Mouse (Mus musculus) heart, embryonic 11.5 days (tissue): ENCODE results near the gene Lmo4. TPM values are rescaled to one million over a fixed set of nuclear protein-coding genes. Genes with fewer than 3 reads are reported as not detected.
A peak's percentile ranks its signal among the peaks of the same experiment; 100 is the strongest.

Source experiments
- ATAC-seq: fragments of 200-750 bp; cut with Nextera tagmentation; replicated peaks from 2 replicates; pipeline ENCODE4 v1.8.0; 2017; ENCODE audit warnings: moderate library complexity; ENCODE audit not compliant: insufficient number of reproducible peaks, low FRiP score, low TSS enrichment
- H3K27ac ChIP-seq: fragments of 300-500 bp; sonication (generic); 2 replicates; pipeline ENCODE4 v1.5.1; 2014; ENCODE audit warnings: mild to moderate bottlenecking, low read depth, low read length
- H3K27me3 ChIP-seq: fragments of 300-500 bp; sonication (generic); 2 replicates; pipeline ENCODE4 v1.6.1; 2014; ENCODE audit warnings: mild to moderate bottlenecking, low read length, mixed read lengths; ENCODE audit not compliant: control insufficient read depth, insufficient read depth
- H3K36me3 ChIP-seq: fragments of 300-500 bp; sonication (generic); 2 replicates; pipeline ENCODE4 v1.6.1; 2014; ENCODE audit warnings: mild to moderate bottlenecking, low read length, moderate library complexity, mixed read lengths; ENCODE audit not compliant: control insufficient read depth, insufficient read depth
- H3K4me1 ChIP-seq: fragments of 300-500 bp; sonication (generic); 2 replicates; pipeline ENCODE4 v1.6.1; 2014; ENCODE audit warnings: low read length; ENCODE audit not compliant: control insufficient read depth, insufficient read depth
- H3K4me2 ChIP-seq: fragments of 300-500 bp; sonication (generic); 2 replicates; pipeline ENCODE4 v1.6.1; 2014; ENCODE audit warnings: mild to moderate bottlenecking, moderate library complexity
- H3K4me3 ChIP-seq: fragments of 300-500 bp; sonication (generic); 2 replicates; pipeline ENCODE4 v1.5.1; 2014; ENCODE audit warnings: low read depth, low read length
- H3K9ac ChIP-seq: fragments of 300-500 bp; sonication (generic); 2 replicates; pipeline ENCODE4 v1.6.1; 2014; ENCODE audit warnings: mild to moderate bottlenecking, low read depth, low read length, moderate library complexity
- H3K9me3 ChIP-seq: fragments of 300-500 bp; sonication (generic); replicated peaks from 2 replicates; pipeline ENCODE4 v1.6.1; 2016; ENCODE audit warnings: low read length; ENCODE audit not compliant: control insufficient read depth
- WGBS: fragments of 180-500 bp; shearing (Covaris S2); extraction: QIAGEN DNeasy Blood & Tissue Kit; methylation state at CpG from one replicate; pipeline ENCODE4 v1.1.7; 2014; ENCODE audit not compliant: insufficient replicate concordance; 5-methylcytosine and 5-hydroxymethylcytosine counted together
- polyA plus RNA-seq: library from polyadenylated mRNA; unstranded; fragments of >200 nt; fragmentation: Nextera tagmentation; extraction: Ambion mirVana; gene quantifications from 2 replicates; pipeline ENCODE4 v1.2.1, GENCODE M21; 2014

Lmo4 gene
- polyA plus RNA-seq, 1 experiment from 2014 or later = 53.4 TPM

DNA sequence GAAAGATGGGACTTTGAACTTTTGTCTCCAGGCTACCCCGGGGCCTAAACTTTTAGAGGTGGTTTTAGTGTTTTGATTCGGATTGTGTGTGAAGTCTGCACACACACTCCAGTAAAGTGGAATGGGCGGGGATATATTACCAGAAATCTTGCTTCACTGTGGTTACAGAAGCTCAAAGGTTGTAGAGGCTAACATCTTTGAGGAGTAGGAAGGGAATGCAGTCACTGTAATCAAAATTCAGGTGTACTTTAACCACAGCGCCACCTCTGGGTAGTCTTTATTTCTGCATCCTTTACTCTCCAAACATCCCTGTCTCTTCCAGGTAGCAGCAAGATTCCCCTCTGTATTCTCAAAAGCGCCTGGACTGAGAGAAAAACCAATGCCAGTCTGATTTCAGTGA lies 2.5 kb upstream of the Lmo4 start:
- Histone ChIP-seq H3K4me2 (no peak overlapping the region), H3K4me3 (no peak overlapping the region), H3K27me3 (no peaks in the 10 kb centered on the region), H3K36me3 (no peaks in the 10 kb centered on the region), H3K4me1 (0 out of 2 replicates have a peak, but pooled peaks cover 3% of the 10 kb centered on the region), H3K27ac (no peak overlapping the region), H3K9me3 (no peaks in the 10 kb centered on the region), H3K9ac (no peak overlapping the region)
- WGBS = 47% methylated on average over 5 of the region's 5 CpGs
- ATAC-seq = no peak

DNA sequence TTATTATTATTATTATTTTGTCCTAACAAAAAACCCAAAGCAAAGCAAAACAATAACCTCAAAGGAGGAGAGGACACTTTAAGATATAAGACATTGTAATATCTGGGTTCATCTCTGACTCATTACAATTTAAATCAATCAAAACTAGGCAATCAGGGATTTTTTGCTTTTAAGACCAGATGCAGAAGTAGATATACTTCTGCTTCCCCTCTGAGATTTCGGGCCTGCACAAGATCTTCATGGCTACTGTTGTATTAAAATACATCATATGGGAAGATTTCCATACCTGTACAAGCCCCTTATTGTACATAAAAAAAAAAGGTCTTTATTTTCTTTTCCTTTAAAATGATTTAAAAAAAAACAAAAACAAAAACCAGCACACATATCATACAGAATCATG lies 1.9 kb upstream of the Lmo4 start:
- Histone ChIP-seq H3K27ac (no peak overlapping the region), H3K4me3 (no peak overlapping the region), H3K4me2 (no peak overlapping the region), H3K9me3 (no peaks in the 10 kb centered on the region), H3K36me3 (no peaks in the 10 kb centered on the region), H3K9ac (no peak overlapping the region), H3K27me3 (no peaks in the 10 kb centered on the region), H3K4me1 (0 out of 2 replicates have a peak, but pooled peaks cover 3% of the 10 kb centered on the region)
- WGBS = 92% methylated on average over 1 of the region's 1 CpGs
- ATAC-seq = no peak

DNA sequence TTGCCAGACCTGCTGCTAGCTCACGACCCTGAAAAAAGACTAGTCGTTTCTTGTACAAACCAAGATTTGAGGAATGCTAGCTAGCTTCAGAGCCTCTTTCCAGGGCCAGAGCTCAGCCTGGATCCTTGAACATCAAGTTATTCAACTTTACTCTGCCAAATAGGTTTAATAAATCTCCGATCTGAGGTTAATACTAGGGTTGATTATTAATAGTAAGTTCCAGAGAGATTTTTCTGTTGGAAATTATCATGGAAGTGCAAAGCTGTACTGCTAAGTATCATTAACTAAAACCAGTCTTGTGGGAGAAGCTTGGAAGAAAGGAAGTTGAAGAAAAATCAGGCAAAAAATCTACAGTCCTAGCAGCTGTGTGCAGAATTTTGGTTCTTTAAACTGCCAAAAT lies 1.2 kb upstream of the Lmo4 start:
- Histone ChIP-seq H3K27ac (peak overlapping the region; percentile 99), H3K4me1 (peaks cover 7% of the 10 kb centered on the region), H3K9me3 (no peaks in the 10 kb centered on the region), H3K4me3 (peak overlapping the region; percentile 90), H3K9ac (peak overlapping the region; percentile 97), H3K4me2 (peak overlapping the region; percentile 99), H3K36me3 (no peaks in the 10 kb centered on the region), H3K27me3 (no peaks in the 10 kb centered on the region)
- 19% methylated on average over 3 of the region's 3 CpGs for WGBS
- ATAC-seq = no peak

DNA sequence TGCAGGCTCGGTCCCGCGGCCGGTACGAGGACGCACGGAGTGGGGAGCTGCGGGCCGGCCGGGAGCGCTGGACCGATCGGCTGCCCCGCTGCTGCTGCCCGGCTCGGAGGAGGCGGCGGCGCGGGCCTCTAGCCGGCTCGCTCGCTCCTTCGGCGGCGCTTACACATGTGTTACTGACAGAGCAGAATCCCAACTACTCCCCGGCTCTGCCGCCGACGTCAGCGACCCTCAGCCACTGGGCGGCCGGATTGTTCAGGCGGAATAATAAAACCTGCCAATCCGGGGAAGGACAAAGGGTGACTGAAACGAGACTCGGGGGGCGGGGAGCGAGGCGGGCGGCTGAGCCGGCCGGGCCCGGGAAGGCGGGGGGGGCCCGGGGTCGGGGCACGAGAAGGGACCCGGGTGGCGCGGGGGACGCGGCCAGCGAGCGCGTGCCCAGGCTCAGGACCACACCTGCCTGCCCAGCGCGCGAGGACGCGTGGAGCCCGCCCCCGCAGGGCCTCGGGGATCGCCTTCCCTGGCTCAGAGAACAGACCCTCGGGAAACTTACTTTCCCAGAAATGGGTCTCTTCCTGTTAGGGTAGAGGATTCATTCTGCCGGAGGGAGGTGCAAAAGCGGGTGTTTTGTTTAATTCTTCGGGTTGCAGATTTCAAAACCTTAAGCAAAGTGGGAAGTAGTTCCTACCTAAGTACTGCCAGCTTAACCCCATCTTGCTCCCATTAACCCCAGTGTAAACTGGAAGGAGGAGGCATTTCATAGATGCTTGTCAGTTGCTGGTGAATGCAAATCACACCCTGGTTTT lies 532 bp upstream of the Lmo4 start:
- Histone ChIP-seq H3K9ac (peak overlapping the region; percentile 97), H3K4me2 (peak overlapping the region; percentile 99), H3K36me3 (no peaks in the 10 kb centered on the region), H3K27me3 (no peaks in the 10 kb centered on the region), H3K9me3 (no peaks in the 10 kb centered on the region), H3K4me1 (peaks cover 9% of the 10 kb centered on the region), H3K27ac (peak overlapping the region; percentile 99), H3K4me3 (peak overlapping the region; percentile 90)
- peak; percentile 88 for ATAC-seq
- WGBS = under 1% methylated on average over 64 of the region's 69 CpGs

DNA sequence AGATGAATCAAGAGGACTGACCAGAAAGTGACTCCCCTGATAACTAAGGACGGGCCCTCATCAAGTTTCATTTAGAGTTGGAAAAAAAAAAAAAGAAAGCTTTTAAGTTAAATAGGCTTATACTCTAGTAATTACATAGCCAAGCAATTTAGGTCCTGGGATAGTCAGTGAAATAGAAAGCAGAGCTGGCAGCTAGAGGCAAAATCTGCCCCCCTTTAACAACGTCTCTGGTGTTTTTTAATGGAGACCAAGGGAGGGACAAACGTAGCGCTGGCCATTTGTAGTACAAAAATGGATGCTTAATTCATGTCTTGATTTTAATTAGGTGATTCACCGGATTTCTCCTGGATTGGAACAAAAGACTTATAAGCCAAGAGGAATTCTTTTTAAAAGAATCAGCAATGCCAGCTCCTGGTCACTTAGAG lies 1.0 kb downstream of the Lmo4 start:
- H3K9me3 ChIP-seq = no peaks in the 10 kb centered on the region
- no peaks in the 10 kb centered on the region for H3K36me3 ChIP-seq
- no peaks in the 10 kb centered on the region for H3K27me3 ChIP-seq
- H3K9ac ChIP-seq = peak overlapping the region; percentile 97
- ATAC-seq = no peak
- WGBS = under 1% methylated on average over 5 of the region's 5 CpGs
- peak overlapping the region; percentile 99 for H3K4me2 ChIP-seq
- peak overlapping the region; percentile 90 for H3K4me3 ChIP-seq
- peak overlapping the region; percentile 99 for H3K27ac ChIP-seq
- H3K4me1 ChIP-seq = peaks cover 17% of the 10 kb centered on the region

DNA sequence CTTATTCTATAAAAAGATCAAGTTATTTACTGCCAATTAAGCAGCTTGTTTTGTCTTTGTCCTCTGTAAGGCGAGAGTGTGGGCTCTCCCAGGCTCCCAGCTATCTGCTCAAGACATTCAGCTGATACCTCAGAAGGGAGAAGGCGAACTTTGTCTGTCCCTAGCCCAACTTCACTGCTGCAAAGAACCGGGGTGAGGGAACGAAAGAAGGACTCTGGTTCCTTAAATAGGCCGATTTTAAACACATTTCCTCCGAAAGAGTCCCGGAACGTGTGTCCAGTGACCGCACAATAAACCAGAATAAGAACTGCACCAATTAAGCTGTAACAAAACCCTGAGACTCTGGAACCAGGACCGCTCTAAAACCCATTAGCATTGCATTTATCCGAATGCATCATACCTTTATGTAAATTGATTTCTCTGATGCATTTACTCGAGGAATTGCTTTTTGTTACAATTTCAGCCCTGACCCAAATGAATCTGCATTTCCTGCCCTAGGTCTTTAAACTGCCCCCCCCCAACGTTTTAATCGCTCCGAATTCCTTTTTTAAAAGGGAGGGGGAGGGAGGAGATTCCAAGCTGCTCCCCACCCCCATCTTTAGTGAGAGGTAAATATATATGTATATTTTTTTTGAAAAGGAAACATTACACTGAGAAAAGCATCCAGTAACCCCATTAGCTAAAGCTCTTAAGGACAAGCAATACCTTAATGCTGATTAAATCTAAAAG lies 1.6 kb downstream of the Lmo4 start:
- WGBS = under 1% methylated on average over 15 of the region's 15 CpGs
- Histone ChIP-seq H3K27me3 (no peaks in the 10 kb centered on the region), H3K4me3 (peak overlapping the region; percentile 90), H3K9ac (peak overlapping the region; percentile 97), H3K9me3 (no peaks in the 10 kb centered on the region), H3K36me3 (no peaks in the 10 kb centered on the region), H3K4me1 (peaks cover 17% of the 10 kb centered on the region), H3K4me2 (peak overlapping the region; percentile 99), H3K27ac (peak overlapping the region; percentile 88)
- no peak for ATAC-seq

DNA sequence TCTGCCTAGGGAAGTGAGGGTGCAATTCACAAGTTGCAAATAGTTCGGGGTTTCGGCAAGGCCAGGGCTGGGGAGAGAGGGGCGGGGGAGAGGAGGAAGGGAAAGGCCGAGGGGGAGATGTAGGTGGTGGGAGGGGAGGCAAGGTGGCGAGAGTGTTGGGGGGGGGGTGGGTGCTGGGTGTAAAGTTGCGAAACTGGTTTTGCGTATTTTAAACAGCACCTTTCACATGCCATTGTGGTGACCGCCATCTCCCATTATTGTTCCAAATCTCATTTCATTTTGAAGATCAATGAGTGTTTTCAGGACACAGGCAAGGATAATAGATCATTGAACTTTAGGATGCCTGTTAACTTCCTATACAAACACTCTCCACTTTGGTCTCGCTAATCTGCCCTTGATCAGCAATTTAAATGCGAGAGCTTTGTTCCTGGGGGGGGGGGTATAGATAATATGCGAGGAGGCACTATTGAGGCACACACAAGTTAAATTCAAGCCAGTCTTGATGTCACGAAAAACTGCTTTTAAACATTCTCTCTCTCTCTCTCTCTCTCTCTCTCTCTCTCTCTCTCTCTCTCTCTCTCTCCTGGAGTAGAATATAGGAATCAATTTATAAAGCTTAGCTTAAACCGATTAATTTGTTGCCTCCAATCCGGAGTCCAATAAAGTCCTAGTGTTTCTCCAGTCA lies 2.3 kb downstream of the Lmo4 start:
- no peaks in the 10 kb centered on the region for H3K27me3 ChIP-seq

DNA sequence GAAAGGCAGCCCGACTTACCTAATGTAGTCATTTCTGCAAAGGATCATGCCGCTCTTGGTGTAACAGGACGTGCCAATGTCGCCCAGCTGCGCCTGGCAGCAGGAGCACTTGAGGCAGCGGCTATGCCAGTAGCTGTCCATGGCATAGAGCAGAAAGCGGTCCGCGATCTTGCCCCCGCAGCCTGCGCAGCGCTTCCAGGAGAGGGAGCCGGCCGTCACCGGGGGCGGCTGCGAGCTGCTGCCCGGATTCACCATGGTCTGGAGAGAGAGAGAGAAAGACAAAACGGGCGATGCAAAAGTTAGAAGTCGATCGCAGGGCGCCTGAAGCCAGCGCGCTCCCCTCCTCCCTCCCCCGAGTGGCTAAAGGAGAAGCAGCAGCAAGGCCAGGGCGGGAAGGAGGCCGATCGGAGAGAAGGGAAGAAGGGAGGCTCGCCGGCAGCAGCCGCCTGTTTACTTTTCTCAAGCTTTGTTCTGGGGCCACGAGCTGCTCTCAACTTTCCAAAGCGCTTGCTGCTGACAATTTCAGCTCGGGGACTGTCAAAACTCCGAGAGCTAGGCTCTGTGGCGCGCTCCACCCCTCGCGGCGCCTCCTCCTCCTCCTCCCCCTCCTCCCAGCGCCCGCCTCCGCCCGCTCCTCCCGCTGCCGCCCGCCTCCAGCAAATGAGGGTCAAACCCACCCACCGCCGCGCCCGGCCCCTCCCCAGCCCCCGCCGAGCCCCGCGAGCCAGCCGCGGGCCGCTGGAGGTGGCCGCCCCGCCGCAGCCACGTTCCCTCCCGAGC lies 3.0 kb downstream of the Lmo4 start:
- 1% methylated on average over 50 of the region's 64 CpGs for WGBS
- Histone ChIP-seq H3K36me3 (no peaks in the 10 kb centered on the region), H3K4me2 (peak overlapping the region; percentile 99), H3K9ac (peak overlapping the region; percentile 97), H3K4me3 (peak overlapping the region; percentile 90), H3K4me1 (peaks cover 21% of the 10 kb centered on the region), H3K27me3 (no peaks in the 10 kb centered on the region), H3K27ac (peak overlapping the region; percentile 88), H3K9me3 (no peaks in the 10 kb centered on the region)
- peak; percentile 79 for ATAC-seq

More for the DNA sequence above, 2.3 kb downstream of the Lmo4 start:
- Histone ChIP-seq H3K27ac (peak overlapping the region; percentile 88), H3K4me2 (peak overlapping the region; percentile 99), H3K36me3 (no peaks in the 10 kb centered on the region), H3K4me3 (peak overlapping the region; percentile 90), H3K4me1 (peaks cover 19% of the 10 kb centered on the region), H3K9me3 (no peaks in the 10 kb centered on the region), H3K9ac (peak overlapping the region; percentile 97)
- 0% methylated on average over 14 of the region's 14 CpGs for WGBS
- no peak for ATAC-seq
